Mouse (Mus musculus): Measurements from ENCODE around the gene Sh3pxd2a. TPM values are rescaled to one million over a fixed set of nuclear protein-coding genes. Genes with fewer than 3 reads are reported as not detected.

Gene Sh3pxd2a
- total RNA-seq, 2 experiments from 2014 or later: 31.9 to 36.9 TPM

- DNase-seq (ENCODE audit: extremely low spot score in 1 of 2, low spot score in 1 of 2): no peak
Measured at GRCm38 (mm10) chr19:47492422-47492821, 28.2 kb upstream of the Sh3pxd2a start.

- DNase-seq (ENCODE audit: extremely low spot score in 1 of 2, low spot score in 1 of 2): no peak
Measured at GRCm38 (mm10) chr19:47491853-47492252, 27.7 kb upstream of the Sh3pxd2a start.

- DNase-seq (ENCODE audit: extremely low spot score in 1 of 2, low spot score in 1 of 2): no peak
Measured at GRCm38 (mm10) chr19:47489233-47489632, 25.0 kb upstream of the Sh3pxd2a start.

GRCm38 (mm10) chr19:47488250-47488649, 24.0 kb upstream of the Sh3pxd2a start:
- DNase-seq (ENCODE audit: extremely low spot score in 1 of 2, low spot score in 1 of 2): no peak

GRCm38 (mm10) chr19:47487572-47487971, 23.4 kb upstream of the Sh3pxd2a start:
- DNase-seq (ENCODE audit: extremely low spot score in 1 of 2, low spot score in 1 of 2): no peak

- no peak for DNase-seq (ENCODE audit: extremely low spot score in 1 of 2, low spot score in 1 of 2)
Measured at GRCm38 (mm10) chr19:47485997-47486566, 21.9 kb upstream of the Sh3pxd2a start.

GRCm38 (mm10) chr19:47484110-47484509, 19.9 kb upstream of the Sh3pxd2a start:
- no peak for DNase-seq (ENCODE audit: extremely low spot score in 1 of 2, low spot score in 1 of 2)

- no peak for DNase-seq (ENCODE audit: extremely low spot score in 1 of 2, low spot score in 1 of 2)
Measured at GRCm38 (mm10) chr19:47483346-47483745, 19.1 kb upstream of the Sh3pxd2a start.

- no peak for DNase-seq (ENCODE audit: extremely low spot score in 1 of 2, low spot score in 1 of 2)
Measured at GRCm38 (mm10) chr19:47473453-47473852, 9.3 kb upstream of the Sh3pxd2a start.

- no peak for DNase-seq (ENCODE audit: extremely low spot score in 1 of 2, low spot score in 1 of 2)
Measured at GRCm38 (mm10) chr19:47472881-47473400, 8.7 kb upstream of the Sh3pxd2a start.

GRCm38 (mm10) chr19:47471808-47472207, 7.6 kb upstream of the Sh3pxd2a start:
- DNase-seq (ENCODE audit: extremely low spot score in 1 of 2, low spot score in 1 of 2): no peak

GRCm38 (mm10) chr19:47468750-47469149, 4.5 kb upstream of the Sh3pxd2a start:
- DNase-seq (ENCODE audit: extremely low spot score in 1 of 2, low spot score in 1 of 2): no peak

- DNase-seq (ENCODE audit: extremely low spot score in 1 of 2, low spot score in 1 of 2): no peak
Measured at GRCm38 (mm10) chr19:47466775-47467174, 2.6 kb upstream of the Sh3pxd2a start.

GRCm38 (mm10) chr19:47465467-47465866, 1.3 kb upstream of the Sh3pxd2a start:
- no peak for DNase-seq (ENCODE audit: extremely low spot score in 1 of 2, low spot score in 1 of 2)

- DNase-seq (ENCODE audit: extremely low spot score in 1 of 2, low spot score in 1 of 2): peak; percentile 65 to 74
Measured at GRCm38 (mm10) chr19:47463636-47464303, 431 bp downstream of the Sh3pxd2a start.

GRCm38 (mm10) chr19:47463206-47463605, 995 bp downstream of the Sh3pxd2a start:
- DNase-seq (ENCODE audit: extremely low spot score in 1 of 2, low spot score in 1 of 2): no peak

GRCm38 (mm10) chr19:47462725-47463124, 1.5 kb downstream of the Sh3pxd2a start:
- no peak for DNase-seq (ENCODE audit: extremely low spot score in 1 of 2, low spot score in 1 of 2)

GRCm38 (mm10) chr19:47461838-47462237, 2.4 kb downstream of the Sh3pxd2a start:
- no peak for DNase-seq (ENCODE audit: extremely low spot score in 1 of 2, low spot score in 1 of 2)

GRCm38 (mm10) chr19:47461386-47461785, 2.8 kb downstream of the Sh3pxd2a start:
- no peak for DNase-seq (ENCODE audit: extremely low spot score in 1 of 2, low spot score in 1 of 2)

GRCm38 (mm10) chr19:47460120-47460960, 3.9 kb downstream of the Sh3pxd2a start:
- no peak for DNase-seq (ENCODE audit: extremely low spot score in 1 of 2, low spot score in 1 of 2)

- DNase-seq (ENCODE audit: extremely low spot score in 1 of 2, low spot score in 1 of 2): no peak
Measured at GRCm38 (mm10) chr19:47459214-47459613, 5.0 kb downstream of the Sh3pxd2a start.

All from layer of hippocampus, postnatal 25 days (tissue).